Mouse (Mus musculus) megakaryocyte, embryonic 14.5 days (primary cell): ENCODE results near the gene Wdr37.

Experiments used
- FLI1 ChIP-seq: IDR thresholded peaks from 2 replicates; pipeline ENCODE4 v1.6.1; 2012; ENCODE audit warnings: low read length, inconsistent platforms, mixed read lengths
- GATA1 ChIP-seq: IDR thresholded peaks from 3 replicates; pipeline ENCODE4 v1.6.1; 2012; ENCODE audit warnings: mixed read lengths, low read length, inconsistent platforms, borderline replicate concordance

DNA sequence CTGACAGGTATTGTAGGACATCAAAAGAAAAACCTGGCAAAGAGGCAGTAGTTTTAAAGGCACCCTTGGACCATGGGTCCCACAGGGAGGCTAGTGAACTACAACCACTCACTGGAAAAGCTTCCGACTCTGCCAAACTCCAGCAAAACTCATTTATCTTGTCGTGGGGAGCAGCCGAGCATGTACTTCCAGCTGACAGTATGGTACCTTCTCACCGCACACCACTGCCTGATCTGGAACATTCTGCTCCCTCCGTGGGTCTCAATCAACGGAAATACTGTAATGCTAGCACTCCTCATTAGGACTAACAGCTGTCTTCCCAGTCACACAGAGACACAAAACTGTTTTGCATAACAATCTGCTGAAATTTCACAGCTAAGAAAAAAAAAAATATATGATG is 48.6 kb downstream of the Wdr37 start:
- no peak for TF ChIP-seq GATA1
- no peak for TF ChIP-seq FLI1
